Mouse (Mus musculus) stomach, postnatal 0 days (tissue): ENCODE results near the gene Mettl21c.

Experiments
- CTCF ChIP-seq: IDR thresholded peaks from 2 replicates; pipeline ENCODE4 v1.5.1; 2016; ENCODE audit warnings: antibody characterized with exemption, low read depth, mild to moderate bottlenecking, moderate library complexity
- EP300 ChIP-seq: optimal IDR thresholded peaks from 2 replicates; pipeline ENCODE3; 2016; ENCODE audit warnings: antibody characterized with exemption

DNA sequence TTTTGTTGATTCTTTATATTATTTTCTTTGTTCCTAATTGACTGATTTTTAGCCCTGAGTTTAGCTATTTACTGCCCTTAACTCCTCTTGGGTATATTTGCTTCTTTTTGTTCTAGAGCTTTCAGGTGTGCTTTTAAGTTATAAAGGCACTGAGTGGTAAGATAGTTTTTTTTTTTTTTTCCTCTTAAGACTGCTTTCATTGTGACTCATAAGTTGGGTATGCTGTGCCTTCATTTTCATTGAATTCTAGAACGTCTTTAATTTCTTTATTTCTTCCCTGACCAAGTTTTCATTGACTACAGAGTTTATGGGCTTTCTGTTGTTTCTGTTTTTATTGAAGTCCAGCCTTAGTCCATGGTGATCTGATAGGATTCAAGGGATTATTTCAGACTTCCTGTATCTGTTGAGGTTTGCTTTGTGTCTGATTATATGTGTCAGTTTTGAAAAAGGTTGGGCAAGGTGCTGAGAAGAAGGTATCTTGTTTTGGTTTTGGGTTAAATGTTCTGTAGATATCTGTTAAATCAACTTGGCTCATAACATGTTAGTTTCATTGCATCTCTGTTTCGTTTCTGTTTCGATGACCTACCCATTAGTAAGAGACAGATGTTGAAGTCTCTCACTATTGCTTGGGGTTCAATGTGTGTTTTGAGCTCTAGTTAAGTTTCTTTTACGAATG, 22.8 kb downstream of the Mettl21c start:
- no peak for TF ChIP-seq CTCF
- no peak for TF ChIP-seq EP300
